8 mouse cellular contexts compared by ENCODE assay signal in the genomic region with DNA sequence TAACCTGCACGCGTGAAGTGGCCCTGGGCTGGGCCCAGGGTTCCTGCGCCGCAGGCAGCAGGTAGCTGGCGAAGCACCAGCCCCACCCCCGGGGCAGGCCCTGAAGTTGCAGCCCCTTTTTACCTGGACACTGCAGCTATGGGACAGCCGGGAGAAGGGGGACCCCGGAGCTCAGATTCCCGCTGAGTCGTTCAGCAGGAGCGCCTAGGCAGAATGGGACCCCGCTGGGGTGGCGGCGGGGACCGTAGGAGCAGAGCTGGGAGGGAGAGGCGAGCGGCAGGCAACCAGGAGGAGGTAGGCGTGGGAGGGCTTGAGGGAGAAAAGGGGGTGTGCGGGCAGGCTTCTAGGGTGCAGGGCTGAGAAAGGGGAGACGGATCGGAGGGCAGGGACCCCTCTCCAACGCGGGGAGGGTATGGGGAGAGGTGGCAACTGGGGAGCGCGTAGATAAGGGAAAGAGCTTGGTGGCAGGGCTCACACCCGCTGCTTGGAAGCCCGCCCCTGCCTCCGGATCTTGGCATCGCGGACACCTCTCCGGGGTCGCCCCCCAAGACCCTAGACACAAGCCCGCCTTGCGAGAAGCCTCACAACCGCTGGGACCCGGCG. TPM values are rescaled to one million over a fixed set of nuclear protein-coding genes. Genes with fewer than 3 reads are reported as not detected.
DNase-seq lines count a peak whose midpoint lies in the region; ATAC-seq and TF ChIP-seq lines count a peak whose summit lies in the region.

No protein-coding gene starts in this region.

- no peaks in the 10 kb centered on the region for H3K27me3 ChIP-seq in cerebellum, adult 2 months (ENCODE audit: control insufficient read depth, insufficient read depth, low read length)

- no peak for TF ChIP-seq POLR2A in cerebellum, adult 2 months (IDR thresholded peaks at IDR 0.05; ENCODE audit: borderline replicate concordance, insufficient read depth, low read length)

- ATAC-seq in granulocyte monocyte progenitor cell, adult 5-6 weeks (replicated peaks; ENCODE audit: poor library complexity, severe bottlenecking): peak; percentile 26

- WGBS in cerebellum, adult 2 months: under 1% methylated on average over 37 of the region's 37 CpGs

- peak overlapping the region; percentile 92 for H3K4me3 ChIP-seq in cerebellum, adult 2 months (replicated peaks; ENCODE audit: insufficient read depth, low read depth, low read length)

- no peak for TF ChIP-seq CTCF in cerebellum, adult 2 months (IDR thresholded peaks at IDR 0.05; ENCODE audit: borderline replicate concordance, insufficient read depth, low read depth, low read length)

- H3K27ac ChIP-seq in cerebellum, adult 2 months (ENCODE audit: insufficient read depth, low read length): peak overlapping the region; percentile 91

- peaks cover 22% of the 10 kb centered on the region for H3K4me1 ChIP-seq in cerebellum, adult 2 months (ENCODE audit: control insufficient read depth, insufficient read depth, low read length)

- peak; percentile 50 for DNase-seq in retina, postnatal 1 day
- no peak for DNase-seq in retina, embryonic 14.5 days (ENCODE audit: low spot score)
- DNase-seq in cerebellum, adult 2 months: peak; percentile 73 to 84
- DNase-seq in kidney, adult 9 months: peak; percentile 48
- peak; percentile 37 to 49 for DNase-seq in lung, postnatal 4 days
- peak; percentile 44 for DNase-seq in right cerebral cortex, postnatal 4 days
- no peak for DNase-seq in gastrocnemius, adult 8-10 months (ENCODE audit: low spot score in 2 of 2)

RNA-seq across cellular contexts. Expression of a gene that starts 3.6 kb away (rescaled TPM):
- 35.6 and 39.7 TPM in 2 replicates for polyA plus RNA-seq in cerebellum, adult 2 months (2012; rRNA removed)
- total RNA-seq in granulocyte monocyte progenitor cell, adult 5-6 weeks (2014; fragmentation: Nextera tagmentation): 78.2 and 85.4 TPM in 2 replicates
- total RNA-seq in granulocyte monocyte progenitor cell, adult 5-6 weeks (2017): 60.4 and 80.7 TPM in 2 replicates
- 1 to 10 TPM in 2 of 4 experiments, under 1 TPM in 2; 0.80 to 1.4 (median 1.1) TPM for total RNA-seq in gastrocnemius, adult 8-10 months (2022)

Comparison
In these comparisons a context has a peak if more than half of its experiments do, and no peak if none do; other contexts are left out.
1. DNase-seq: peak in retina, postnatal 1 day (single experiment), cerebellum, adult 2 months (2 of 2), kidney, adult 9 months (single experiment), lung, postnatal 4 days (2 of 2) and right cerebral cortex, postnatal 4 days (single experiment); none in retina, embryonic 14.5 days (single experiment) and gastrocnemius, adult 8-10 months (0 of 2).
2. RNA of a gene that starts 3.6 kb away (total RNA-seq): 60.4 to 85.4 TPM in granulocyte monocyte progenitor cell, adult 5-6 weeks; 0.80 to 1.4 TPM in gastrocnemius, adult 8-10 months; every median in the first group is over 10 times any median in the second.